In the genomic region with DNA sequence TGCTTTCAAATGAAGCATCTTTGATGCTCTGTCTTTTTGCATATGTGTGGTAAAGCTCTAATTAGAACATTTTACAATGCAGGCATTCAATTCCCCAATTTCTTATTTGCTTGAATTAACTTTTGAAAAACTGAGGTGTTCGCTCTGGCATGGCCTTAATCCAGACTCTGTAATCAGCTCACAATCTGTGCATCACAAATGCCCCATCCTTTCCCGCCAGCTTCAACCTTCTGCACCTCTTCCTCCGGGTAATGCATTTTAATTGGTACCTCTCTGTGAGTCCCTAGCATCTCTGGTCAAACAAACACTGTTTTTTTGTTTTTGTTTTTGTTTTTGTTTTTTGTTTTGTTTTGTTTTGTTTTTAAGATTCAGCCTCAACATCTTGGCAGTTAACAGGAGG, we compare ENCODE assay signal across 17 mouse cellular contexts.
"Had no signal": no experiment of that assay in that cellular context is flagged by ENCODE, and none has a peak within 500 bp of the region (broad histone marks: within the 10 kb centered on the region; RNA-seq: fewer than 3 reads in every experiment).

No protein-coding gene starts in this region.

- H3K4me1 ChIP-seq: lung, embryonic 15.5 days; megakaryocyte, embryonic 14.5 days; midbrain, embryonic 15.5 days; neural tube, embryonic 12.5 days; stomach, embryonic 15.5 days had no signal

- H3K4me2 ChIP-seq: lung, embryonic 15.5 days; midbrain, embryonic 11.5 days; midbrain, embryonic 13.5 days; midbrain, embryonic 15.5 days; neural tube, embryonic 12.5 days; stomach, embryonic 15.5 days had no signal

- DNase-seq: lung, adult 2 months; lung, postnatal 14 days; lung, postnatal 36 days; right cerebral cortex, postnatal 14 days; thymus, adult 2 months; thymus, postnatal 25 days; thymus, postnatal 4 days had no signal

- H3K9me3 ChIP-seq: lung, embryonic 15.5 days; midbrain, embryonic 15.5 days; neural tube, embryonic 12.5 days; stomach, embryonic 15.5 days had no signal

- H3K9ac ChIP-seq: lung, embryonic 15.5 days; midbrain, embryonic 13.5 days; midbrain, embryonic 15.5 days; neural tube, embryonic 12.5 days; stomach, embryonic 15.5 days had no signal

- H3K4me3 ChIP-seq: lung, embryonic 15.5 days; megakaryocyte, embryonic 14.5 days; midbrain, embryonic 13.5 days; midbrain, embryonic 15.5 days; neural tube, embryonic 12.5 days; stomach, embryonic 15.5 days had no signal

- ATAC-seq: lung, postnatal 0 days; midbrain, embryonic 13.5 days had no signal

- H3K27ac ChIP-seq: lung, embryonic 15.5 days; macrophage; midbrain, embryonic 13.5 days; midbrain, embryonic 15.5 days; neural tube, embryonic 12.5 days; stomach, embryonic 15.5 days; stomach, postnatal 0 days had no signal

- H3K27me3 ChIP-seq: lung, embryonic 15.5 days; megakaryocyte, embryonic 14.5 days; midbrain, embryonic 13.5 days; midbrain, embryonic 15.5 days; neural tube, embryonic 12.5 days; stomach, embryonic 15.5 days had no signal

- H3K36me3 ChIP-seq: lung, embryonic 15.5 days; midbrain, embryonic 15.5 days; neural tube, embryonic 12.5 days; stomach, embryonic 15.5 days had no signal
